Mouse (Mus musculus) R1 (cell line): ENCODE measurements at regions not wholly inside any gene's neighbourhood (a gene's known extent, or its start where the extent isn't known, plus 50 kb on each side); places are given as distances from the start of the nearest gene placed in this dataset.

Experiments
- DNase-seq: peaks from one replicate; pipeline ENCODE4 v3.0.0-alpha.2; 2018; ENCODE audit warnings: low read depth, low spot score

GRCm38 (mm10) chr10:30265129-30265528, 64.8 kb upstream of the Cenpw start:
- DNase-seq, result no peak

DNA sequence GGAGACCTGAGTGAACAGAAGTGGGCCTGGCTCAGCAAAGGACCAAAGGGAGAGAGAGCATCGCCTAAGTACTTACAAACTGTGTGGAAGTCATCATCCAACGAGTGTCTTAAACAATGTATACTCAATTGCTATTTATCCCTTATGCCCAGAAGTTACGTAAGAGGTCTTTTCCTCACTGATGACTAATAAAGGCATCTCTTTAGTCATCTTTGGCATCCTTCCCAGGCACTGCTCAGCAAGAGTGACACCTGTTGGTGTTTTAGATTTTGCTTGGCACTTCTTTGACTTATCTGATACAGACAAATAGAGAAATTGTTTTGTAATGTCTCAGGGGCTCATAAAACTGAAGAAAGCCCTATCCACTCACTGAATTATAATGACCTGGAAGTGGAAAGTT, 59.4 kb upstream of the Cenpw start:
- no peak for DNase-seq

DNA sequence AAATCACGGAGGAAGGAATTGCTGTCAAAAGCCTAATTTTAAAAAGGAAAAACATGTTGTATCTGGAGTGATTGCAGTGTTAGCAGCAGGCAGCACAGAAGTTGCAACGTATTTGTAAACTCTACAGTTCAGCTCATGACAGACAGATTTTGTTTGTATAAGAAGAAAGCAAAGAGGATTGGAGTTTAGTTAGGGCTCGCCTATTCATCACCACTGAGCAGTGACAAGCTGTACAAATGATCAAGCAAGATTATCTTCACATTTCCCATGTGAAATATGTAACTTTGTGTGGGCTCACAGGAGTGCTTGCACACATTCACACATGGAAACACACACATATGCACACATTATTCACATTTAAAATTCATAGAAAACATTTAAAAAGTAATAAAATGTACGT, 57.5 kb upstream of the Cenpw start:
- no peak for DNase-seq
